Mouse (Mus musculus) kidney, embryonic 14.5 days (tissue): ENCODE results near the gene Scrt2. TPM values are rescaled to one million over a fixed set of nuclear protein-coding genes. Genes with fewer than 3 reads are reported as not detected.
A peak's percentile ranks its signal among the peaks of the same experiment; 100 is the strongest.

Source experiments
- ATAC-seq: fragments of 200-750 bp; cut with Nextera tagmentation; 2 replicates; pipeline ENCODE4 v1.8.0; 2017; ENCODE audit warnings: moderate number of reproducible peaks, mild to moderate bottlenecking, moderate TSS enrichment, moderate library complexity; ENCODE audit not compliant: low FRiP score, low TSS enrichment
- H3K27ac ChIP-seq: fragments of 300-500 bp; sonication (generic); 2 replicates; pipeline ENCODE4 v1.5.1; 2014; ENCODE audit warnings: low read depth, mild to moderate bottlenecking, low read length, moderate library complexity, mixed read lengths
- H3K27me3 ChIP-seq: fragments of 300-500 bp; sonication (generic); 2 replicates; pipeline ENCODE4 v1.6.1; 2014; ENCODE audit warnings: mild to moderate bottlenecking, low read length; ENCODE audit not compliant: control insufficient read depth, insufficient read depth
- H3K36me3 ChIP-seq: fragments of 300-500 bp; sonication (generic); 2 replicates; pipeline ENCODE4 v1.6.1; 2014; ENCODE audit warnings: low read length, mixed read lengths; ENCODE audit not compliant: control insufficient read depth, insufficient read depth
- H3K4me1 ChIP-seq: fragments of 300-500 bp; sonication (generic); 2 replicates; pipeline ENCODE4 v1.6.1; 2014; ENCODE audit warnings: low read length, mixed read lengths; ENCODE audit not compliant: control insufficient read depth, insufficient read depth
- H3K4me2 ChIP-seq: fragments of 300-500 bp; sonication (generic); replicated peaks from 2 replicates; pipeline ENCODE4 v1.6.1; 2014; ENCODE audit warnings: low read depth, mild to moderate bottlenecking, low read length
- H3K4me3 ChIP-seq: fragments of 300-500 bp; sonication (generic); 2 replicates; pipeline ENCODE4 v1.5.1; 2014; ENCODE audit warnings: mild to moderate bottlenecking, low read length
- H3K9ac ChIP-seq: fragments of 300-500 bp; sonication (generic); 2 replicates; pipeline ENCODE4 v1.6.1; 2014; ENCODE audit warnings: low read depth, mild to moderate bottlenecking, low read length, moderate library complexity
- H3K9me3 ChIP-seq: fragments of 300-500 bp; sonication (generic); 2 replicates; pipeline ENCODE4 v1.6.1; 2016; ENCODE audit warnings: low read length; ENCODE audit not compliant: control insufficient read depth
- WGBS: fragments of 180-500 bp; shearing (Covaris S2); extraction: QIAGEN DNeasy Blood & Tissue Kit; methylation state at CpG from one replicate; pipeline ENCODE4 v1.1.7; 2014; 5-methylcytosine and 5-hydroxymethylcytosine counted together
- polyA plus RNA-seq: library from polyadenylated mRNA; unstranded; fragments of >200 nt; fragmentation: Nextera tagmentation; extraction: Ambion mirVana; gene quantifications from 2 replicates; pipeline ENCODE4 v1.2.1, GENCODE M21; 2014

Scrt2 gene
- polyA plus RNA-seq, 1 experiment from 2014 or later: not detected

DNA sequence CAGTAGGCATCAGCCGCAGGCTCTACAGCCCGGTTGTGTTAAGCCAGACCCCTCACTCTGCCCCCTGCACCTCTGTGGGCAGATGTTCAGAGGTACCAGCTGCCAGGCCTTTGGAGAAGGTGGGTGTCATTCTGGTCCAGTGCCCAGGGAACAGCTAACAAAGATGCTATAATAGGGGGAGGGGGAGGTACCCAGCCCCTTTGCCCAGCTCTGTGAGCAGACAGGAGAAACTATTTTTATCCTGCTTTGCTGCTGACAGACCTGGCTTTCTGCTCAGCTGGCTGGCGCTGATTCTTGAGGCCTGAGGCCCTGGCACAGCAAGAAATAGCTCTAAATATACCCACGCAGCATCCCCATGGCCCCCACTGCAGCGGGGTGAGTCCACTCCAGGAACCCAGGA lies 5.8 kb downstream of the Scrt2 start:
- WGBS: 77% methylated on average over 5 of the region's 5 CpGs
- H3K27me3 ChIP-seq: peaks cover 41% of the 10 kb centered on the region
- no peak for ATAC-seq

DNA sequence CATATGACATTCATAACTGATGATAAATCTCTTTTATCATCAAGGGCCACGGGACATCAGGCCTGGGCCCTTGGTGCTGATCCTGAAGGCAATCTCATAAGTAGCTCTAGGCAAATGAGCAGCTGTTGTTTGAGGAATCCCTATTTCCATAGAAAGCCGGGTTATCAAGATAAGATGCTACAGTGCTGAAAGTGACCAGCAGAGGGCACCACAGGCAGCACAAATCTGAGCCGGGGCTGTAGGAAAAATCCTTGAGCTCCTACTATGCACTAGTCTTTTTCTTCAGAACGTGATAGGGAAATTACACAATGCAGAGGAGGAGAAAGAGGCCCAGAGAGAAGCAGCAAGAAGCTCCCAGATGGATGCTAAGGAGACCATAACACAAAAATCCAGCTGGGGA lies 7.7 kb downstream of the Scrt2 start:
- no peak overlapping the region for H3K4me2 ChIP-seq
- H3K4me3 ChIP-seq: no peak overlapping the region
- H3K4me1 ChIP-seq: 0 out of 2 replicates have a peak, but pooled peaks cover 8% of the 10 kb centered on the region
- no peak overlapping the region for H3K9ac ChIP-seq
- H3K27me3 ChIP-seq: peaks cover 42% of the 10 kb centered on the region
- WGBS: 10% methylated on average over 4 of the region's 4 CpGs
- H3K36me3 ChIP-seq: no peaks in the 10 kb centered on the region
- ATAC-seq: no peak
- H3K27ac ChIP-seq: no peak overlapping the region
- H3K9me3 ChIP-seq: no peaks in the 10 kb centered on the region

More for the DNA sequence above, 5.8 kb downstream of the Scrt2 start:
- Histone ChIP-seq H3K9me3 (no peaks in the 10 kb centered on the region), H3K4me2 (no peak overlapping the region), H3K36me3 (no peaks in the 10 kb centered on the region), H3K4me3 (no peak overlapping the region), H3K9ac (no peak overlapping the region), H3K4me1 (0 out of 2 replicates have a peak, but pooled peaks cover 2% of the 10 kb centered on the region), H3K27ac (no peak overlapping the region)

DNA sequence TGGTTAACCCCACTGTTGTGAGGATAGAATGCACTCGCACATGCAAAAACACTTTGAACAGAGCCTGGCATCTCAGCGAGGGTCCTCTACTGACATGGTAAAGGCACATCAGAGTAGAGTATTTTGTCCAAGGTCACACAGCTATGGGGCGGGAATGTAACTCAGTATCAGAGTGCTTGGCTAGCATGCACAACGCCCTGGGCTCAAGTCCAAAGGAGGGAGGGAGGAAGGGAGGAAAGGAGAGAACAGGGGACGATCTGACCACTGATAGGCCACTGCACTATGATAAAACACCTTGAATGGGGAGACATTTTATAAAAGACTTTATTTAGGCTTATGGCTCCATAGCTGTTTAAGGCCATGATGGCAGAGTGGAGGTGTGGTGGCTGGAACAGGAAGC lies 8.3 kb downstream of the Scrt2 start:
- Histone ChIP-seq H3K4me1 (0 out of 2 replicates have a peak, but pooled peaks cover 8% of the 10 kb centered on the region), H3K9me3 (no peaks in the 10 kb centered on the region), H3K4me3 (no peak overlapping the region), H3K36me3 (no peaks in the 10 kb centered on the region), H3K9ac (no peak overlapping the region), H3K27me3 (peaks cover 45% of the 10 kb centered on the region), H3K4me2 (no peak overlapping the region), H3K27ac (no peak overlapping the region)
- 83% methylated on average over 5 of the region's 5 CpGs for WGBS
- no peak for ATAC-seq

DNA sequence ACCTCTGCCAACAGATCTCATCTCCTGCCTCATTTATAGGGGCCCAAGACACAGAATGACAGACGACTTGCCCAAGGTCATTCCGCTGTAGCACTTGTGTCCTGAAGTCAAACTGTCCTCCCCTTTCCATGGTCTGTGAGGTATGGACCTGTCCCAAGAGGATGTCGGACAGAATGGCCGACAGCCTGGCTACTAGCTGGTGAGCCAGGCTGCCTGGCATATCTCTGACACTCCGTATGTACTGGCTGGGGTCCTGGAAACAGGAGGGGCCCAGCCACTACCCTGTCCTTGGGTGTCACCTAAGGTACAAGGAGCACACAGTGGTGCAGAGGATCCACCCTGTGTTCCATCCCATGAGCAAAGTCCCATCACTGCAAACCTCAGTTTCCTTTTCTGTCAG lies 9.2 kb downstream of the Scrt2 start:
- Histone ChIP-seq H3K27ac (no peak overlapping the region), H3K4me2 (no peak overlapping the region), H3K4me3 (no peak overlapping the region), H3K9me3 (no peaks in the 10 kb centered on the region), H3K9ac (no peak overlapping the region), H3K36me3 (no peaks in the 10 kb centered on the region), H3K4me1 (peaks cover 11% of the 10 kb centered on the region; the same call in 1 of the 2 replicates), H3K27me3 (peaks cover 54% of the 10 kb centered on the region)
- ATAC-seq: no peak
- WGBS: 84% methylated on average over 5 of the region's 5 CpGs

DNA sequence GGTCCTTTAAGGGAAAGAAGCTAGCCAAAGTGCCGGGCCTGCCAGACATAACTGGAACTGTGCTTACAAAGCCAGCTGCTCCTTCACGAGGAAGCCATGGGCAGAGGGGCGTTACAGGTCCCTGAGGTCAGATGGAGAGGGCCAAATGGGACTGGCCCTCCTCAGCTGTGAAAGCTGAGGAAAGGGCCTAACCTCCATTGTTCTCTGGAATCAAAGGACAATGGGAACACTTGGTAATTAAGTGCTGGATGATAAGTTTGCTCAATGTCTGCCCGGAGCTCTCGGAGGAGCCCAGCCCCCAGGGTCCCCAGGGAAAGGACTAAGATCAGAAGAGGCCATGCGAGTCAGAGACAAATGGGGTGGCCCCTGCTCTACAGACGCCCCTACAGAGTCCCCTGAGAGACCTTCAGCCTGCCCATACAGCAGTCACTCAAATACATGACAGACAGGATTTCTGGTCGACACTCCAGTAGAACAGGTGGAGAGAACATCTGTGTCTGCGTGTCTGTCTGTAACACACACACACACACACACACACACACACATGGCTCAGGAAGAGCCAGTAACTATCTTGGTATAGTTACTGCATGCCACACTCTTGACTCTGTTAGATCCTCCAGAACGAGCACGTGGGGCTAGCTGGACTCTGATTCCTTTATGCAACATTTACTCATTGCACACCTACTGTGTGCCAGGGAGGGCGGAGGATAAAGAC lies 10.2 kb downstream of the Scrt2 start:
- no peak overlapping the region for H3K4me3 ChIP-seq
- 30% methylated on average over 12 of the region's 12 CpGs for WGBS

DNA sequence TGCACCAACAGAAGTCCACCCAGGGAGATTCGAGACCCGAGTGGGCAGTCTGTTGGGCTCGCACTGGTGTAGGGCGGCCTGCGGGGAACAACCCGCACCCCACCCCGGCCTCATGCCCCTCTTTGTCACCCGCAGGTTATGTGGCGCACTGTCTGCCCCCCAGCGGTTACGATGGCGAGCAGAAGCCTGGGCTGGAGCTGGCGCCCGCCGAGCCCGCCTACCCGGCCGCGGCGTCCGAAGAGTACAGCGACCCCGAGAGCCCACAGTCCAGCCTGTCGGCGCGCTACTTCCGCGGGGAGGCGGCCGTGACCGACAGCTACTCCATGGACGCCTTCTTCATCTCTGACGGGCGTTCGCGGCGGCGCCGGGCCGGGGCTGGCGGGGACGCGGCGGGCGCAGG lies 11.6 kb downstream of the Scrt2 start:
- Histone ChIP-seq H3K27ac (no peak overlapping the region), H3K4me1 (peaks cover 11% of the 10 kb centered on the region; the same call in 1 of the 2 replicates), H3K27me3 (peaks cover 66% of the 10 kb centered on the region), H3K4me3 (peak overlapping the region; percentile 39), H3K9me3 (no peaks in the 10 kb centered on the region), H3K36me3 (no peaks in the 10 kb centered on the region), H3K4me2 (peak overlapping the region; percentile 61), H3K9ac (peak overlapping the region; percentile 37; the same call in 1 of the 2 replicates)
- 8% methylated on average over 35 of the region's 45 CpGs for WGBS
- ATAC-seq: no peak; the same call in 1 of the 2 replicates

More for the DNA sequence above, 10.2 kb downstream of the Scrt2 start:
- Histone ChIP-seq H3K27ac (no peak overlapping the region), H3K36me3 (no peaks in the 10 kb centered on the region), H3K9ac (no peak overlapping the region), H3K9me3 (no peaks in the 10 kb centered on the region), H3K27me3 (peaks cover 61% of the 10 kb centered on the region), H3K4me2 (no peak overlapping the region), H3K4me1 (peaks cover 11% of the 10 kb centered on the region; the same call in 1 of the 2 replicates)
- ATAC-seq: no peak

DNA sequence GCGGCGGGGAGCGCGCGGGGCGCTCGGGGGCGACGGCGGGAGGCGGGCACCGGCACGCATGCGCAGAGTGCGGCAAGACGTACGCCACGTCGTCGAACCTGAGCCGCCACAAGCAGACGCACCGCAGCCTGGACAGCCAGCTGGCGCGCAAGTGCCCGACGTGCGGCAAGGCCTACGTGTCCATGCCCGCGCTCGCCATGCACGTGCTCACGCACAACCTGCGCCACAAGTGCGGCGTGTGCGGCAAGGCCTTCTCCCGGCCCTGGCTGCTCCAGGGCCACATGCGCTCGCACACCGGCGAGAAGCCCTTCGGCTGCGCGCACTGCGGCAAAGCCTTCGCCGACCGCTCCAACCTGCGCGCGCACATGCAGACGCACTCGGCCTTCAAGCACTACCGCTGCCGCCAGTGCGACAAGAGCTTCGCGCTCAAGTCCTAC lies 12.0 kb downstream of the Scrt2 start:
- Histone ChIP-seq H3K9me3 (no peaks in the 10 kb centered on the region), H3K27me3 (peaks cover 66% of the 10 kb centered on the region), H3K4me2 (peak overlapping the region; percentile 61), H3K4me1 (peaks cover 11% of the 10 kb centered on the region; the same call in 1 of the 2 replicates), H3K36me3 (no peaks in the 10 kb centered on the region), H3K9ac (peak overlapping the region; percentile 37; the same call in 1 of the 2 replicates), H3K4me3 (peak overlapping the region; percentile 39), H3K27ac (no peak overlapping the region)
- no peak; the same call in 1 of the 2 replicates for ATAC-seq
- WGBS: 2% methylated on average over 60 of the region's 60 CpGs

DNA sequence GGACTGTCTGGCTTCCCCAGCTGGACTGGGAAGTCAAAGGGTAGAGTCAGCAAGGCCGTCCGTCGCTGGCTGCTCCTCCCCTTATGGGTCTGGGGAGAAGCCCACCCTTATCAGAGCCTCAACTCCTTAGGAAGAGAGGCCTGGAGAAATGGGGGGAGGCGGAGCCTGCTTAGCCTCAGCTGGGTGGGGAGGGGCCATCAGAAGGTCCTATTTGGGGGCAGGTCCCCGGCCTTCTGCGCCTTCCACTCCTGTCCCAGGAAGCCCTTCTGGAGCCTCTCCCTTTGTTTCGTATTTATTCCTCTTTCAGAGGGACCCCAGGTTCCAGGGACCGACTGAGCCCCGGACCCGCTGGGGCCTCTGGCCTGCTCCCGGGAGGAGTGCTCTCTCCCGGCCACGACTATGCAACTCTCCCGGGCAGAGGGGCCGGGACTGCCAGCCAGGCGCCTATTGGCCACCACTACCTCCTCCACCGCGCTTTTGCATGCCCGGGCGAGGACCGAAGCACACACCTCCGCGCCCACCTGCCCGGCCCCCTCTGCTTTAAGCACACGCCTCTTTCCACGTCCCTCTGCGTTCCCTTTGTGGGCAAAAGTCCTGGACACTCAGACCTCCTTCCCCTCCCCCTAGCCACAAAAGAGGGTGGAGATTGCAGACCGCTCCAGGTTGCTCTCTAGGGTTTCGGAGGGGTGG lies 13.7 kb downstream of the Scrt2 start:
- Histone ChIP-seq H3K27ac (no peak overlapping the region), H3K4me2 (peak overlapping the region; percentile 31), H3K4me3 (peak overlapping the region; percentile 13; the same call in 1 of the 2 replicates), H3K27me3 (peaks cover 65% of the 10 kb centered on the region), H3K9ac (peak overlapping the region; percentile 28; the same call in 1 of the 2 replicates), H3K4me1 (peaks cover 11% of the 10 kb centered on the region; the same call in 1 of the 2 replicates), H3K9me3 (no peaks in the 10 kb centered on the region), H3K36me3 (no peaks in the 10 kb centered on the region)
- 4% methylated on average over 29 of the region's 29 CpGs for WGBS
- ATAC-seq: peak; percentile 41; the same call in 1 of the 2 replicates

DNA sequence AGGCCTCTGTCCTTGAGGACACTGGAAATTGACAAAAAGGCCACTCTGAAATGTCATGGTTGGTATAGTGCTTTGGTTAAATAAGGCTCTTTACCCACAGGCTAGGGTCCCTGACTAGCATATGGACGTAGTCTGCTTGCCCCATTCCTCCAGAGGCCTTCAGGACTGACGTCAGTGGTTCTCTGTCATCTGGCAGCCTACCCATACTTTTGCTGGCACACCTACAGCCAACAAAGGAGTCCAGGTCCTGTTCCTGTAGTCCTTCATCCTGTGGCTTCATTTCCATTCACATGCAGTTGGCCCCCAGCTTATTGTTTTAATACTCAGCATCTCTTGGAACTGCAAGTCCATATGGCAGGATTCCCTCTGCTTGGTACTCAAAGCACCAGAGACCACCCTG lies 15.6 kb downstream of the Scrt2 start:
- no peak overlapping the region for H3K4me3 ChIP-seq
- no peak overlapping the region for H3K27ac ChIP-seq
- peaks cover 11% of the 10 kb centered on the region; the same call in 1 of the 2 replicates for H3K4me1 ChIP-seq
- no peaks in the 10 kb centered on the region for H3K9me3 ChIP-seq
- 80% methylated on average over 2 of the region's 2 CpGs for WGBS
- no peak for ATAC-seq
- peaks cover 47% of the 10 kb centered on the region for H3K27me3 ChIP-seq
- H3K4me2 ChIP-seq: no peak overlapping the region
- no peaks in the 10 kb centered on the region for H3K36me3 ChIP-seq
- no peak overlapping the region for H3K9ac ChIP-seq
